Mouse (Mus musculus): ENCODE results near the gene Slc25a19.

- TF ChIP-seq POLR2A (IDR thresholded peaks at IDR 0.05; ENCODE audit: extremely low read depth, insufficient read depth, low read length) (no peak), CTCF (IDR thresholded peaks at IDR 0.05; ENCODE audit: extremely low read depth, insufficient read depth, low read length) (no peak)
Measured at GRCm38 (mm10) chr11:115618001-115618400, 10.1 kb downstream of the Slc25a19 start.
